Mouse (Mus musculus) layer of hippocampus, postnatal 14 days (tissue): ENCODE data around the gene Mto1. TPM values are rescaled to one million over a fixed set of nuclear protein-coding genes. Genes with fewer than 3 reads are reported as not detected.
A peak's percentile ranks its signal among the peaks of the same experiment; 100 is the strongest.

Experiments used
- DNase-seq, 2 experiments: peaks; one replicate each; pipeline ENCODE4 v3.0.0; 2021 to 2022; ENCODE audit warnings: low spot score in 2 of 2, mixed read lengths in 1 of 2
- long read RNA-seq, 2 experiments: library from polyadenylated mRNA; stranded (forward); transcript quantifications; one replicate each; pipeline ENCODE4 v2.0.0; 2021
- total RNA-seq, 2 experiments: library from RNA; stranded (reverse); gene quantifications; 2 replicates each; pipeline ENCODE4 v1.2.3; 2021

The Mto1 gene
- 10 to 100 TPM; 22.8 to 23.9 TPM for total RNA-seq
- long read RNA-seq, experiment 1, transcript Mto1-201 (12 exons, 2,366 nt), result major isoform, 15 of 23 reads
- long read RNA-seq, experiment 1, partial matches to known transcripts, result 0 of 23 reads
- long read RNA-seq, experiment 1, other reads (novel, unspliced or antisense), result 8 of 23 reads
- long read RNA-seq, experiment 2, transcript Mto1-201 (12 exons, 2,366 nt), result major isoform, 11 of 21 reads
- long read RNA-seq, experiment 2, partial matches to known transcripts, result 4 of 21 reads
- long read RNA-seq, experiment 2, other reads (novel, unspliced or antisense), result 6 of 21 reads

DNA sequence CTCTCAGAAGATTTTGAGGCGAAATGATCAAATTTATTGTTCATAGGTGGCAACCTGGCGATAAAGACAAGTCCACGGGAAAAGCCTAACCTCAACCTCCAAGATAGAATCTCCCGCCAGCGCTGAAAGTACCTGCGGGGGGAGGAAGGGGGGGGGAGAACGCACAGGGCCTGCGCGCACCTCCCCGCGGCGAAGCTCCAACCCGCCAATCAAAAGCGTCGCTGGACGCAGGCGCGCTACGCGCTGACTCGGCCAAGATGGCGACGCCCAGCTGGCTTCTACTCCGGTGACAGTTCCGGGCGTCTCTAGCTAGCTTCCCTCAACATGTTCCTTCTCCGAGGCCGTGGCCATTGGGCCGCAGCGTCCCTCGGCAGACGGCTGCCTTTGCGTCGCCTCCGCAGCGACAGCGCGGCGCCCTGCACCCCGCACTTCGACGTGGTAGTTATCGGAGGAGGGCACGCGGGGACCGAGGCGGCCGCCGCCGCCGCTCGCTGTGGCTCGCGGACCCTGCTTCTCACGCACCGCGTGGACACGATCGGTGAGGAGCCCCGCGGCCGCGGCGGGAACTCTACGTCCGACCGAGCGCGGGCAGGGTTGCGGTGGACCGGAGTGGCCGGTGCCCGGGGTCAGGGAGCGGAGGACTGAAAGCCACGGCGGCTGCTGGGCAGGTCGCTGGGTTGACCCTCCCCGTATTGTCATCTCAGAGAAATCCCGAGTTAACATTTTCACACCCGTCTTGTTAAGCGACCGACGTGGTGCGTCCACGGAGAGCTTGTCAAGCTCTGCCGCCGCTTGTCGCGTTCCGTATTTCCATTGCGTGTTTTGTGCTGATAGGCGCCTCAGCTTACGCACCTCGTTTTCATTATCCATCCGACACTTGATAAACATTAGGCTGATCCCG lies at the start of gene Mto1, which contains the start of gene Gm17324:
TSS of gene Mto1 (plus strand) at position 236 of the 901 bp plus-strand sequence.
TSS of gene Gm17324 (minus strand) at position 814 of the 901 bp plus-strand sequence.
- DNase-seq, result peak; percentile 88 to 90

DNA sequence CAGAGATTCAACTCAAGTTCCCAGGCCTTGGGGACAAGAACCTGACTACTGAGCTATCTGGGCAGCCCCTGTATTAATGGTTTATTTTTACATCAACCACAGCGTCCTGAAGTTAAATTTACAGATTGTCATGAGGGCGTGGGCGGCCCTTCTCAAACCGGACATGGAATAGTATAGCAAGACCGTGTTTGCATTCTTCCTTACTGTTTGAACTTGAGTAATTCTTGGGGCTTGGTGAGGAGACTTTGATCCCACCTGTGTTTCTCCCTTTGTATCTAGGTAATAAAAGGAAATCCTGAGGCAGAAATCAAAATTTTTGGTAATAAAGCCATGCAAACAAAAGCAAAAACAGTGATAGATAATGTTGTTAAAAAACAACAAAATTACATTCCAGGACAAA lies 47.4 kb upstream of the Mto1 start:
- no peak for DNase-seq

DNA sequence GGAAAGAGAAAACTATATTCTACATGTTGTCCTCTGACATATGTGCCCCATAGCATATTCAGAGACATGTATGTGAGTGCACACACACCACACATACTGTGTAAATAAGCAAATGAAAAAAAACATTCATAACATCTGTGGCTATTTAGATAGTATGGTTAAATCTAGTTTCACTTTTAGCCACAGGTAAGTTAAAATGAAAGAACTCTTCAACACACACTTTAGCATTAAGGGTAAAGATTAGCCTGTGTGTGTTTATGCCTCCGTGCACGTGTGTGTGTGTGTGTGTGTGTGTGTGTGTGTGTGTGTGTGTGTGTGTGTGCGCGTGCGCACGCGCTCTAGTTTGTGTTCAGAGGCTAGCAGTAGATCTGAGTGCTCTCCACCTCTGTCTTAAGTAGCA lies 46.4 kb upstream of the Mto1 start:
- DNase-seq, result no peak

DNA sequence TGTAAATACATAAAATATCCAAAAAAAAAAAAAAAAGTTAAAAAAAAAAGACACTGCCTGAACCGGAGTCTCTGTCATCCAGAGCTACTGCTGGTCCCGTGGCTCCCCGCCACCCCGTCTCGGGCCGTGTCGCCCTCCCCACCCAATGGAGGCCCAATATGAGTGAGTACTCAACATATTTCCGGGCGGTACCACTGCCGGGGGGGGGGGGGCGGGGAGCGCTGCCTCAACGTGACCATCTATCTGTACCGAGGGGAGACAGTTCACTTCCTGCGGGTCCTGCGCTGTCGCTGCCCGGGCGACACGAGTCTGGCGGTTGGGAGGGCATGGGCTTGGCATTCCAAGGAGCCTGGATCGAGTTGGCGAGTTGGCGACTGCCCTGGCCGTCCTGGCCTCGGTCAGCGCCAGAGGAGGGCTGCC lies 20.6 kb upstream of the Mto1 start:
- DNase-seq, result no peak

DNA sequence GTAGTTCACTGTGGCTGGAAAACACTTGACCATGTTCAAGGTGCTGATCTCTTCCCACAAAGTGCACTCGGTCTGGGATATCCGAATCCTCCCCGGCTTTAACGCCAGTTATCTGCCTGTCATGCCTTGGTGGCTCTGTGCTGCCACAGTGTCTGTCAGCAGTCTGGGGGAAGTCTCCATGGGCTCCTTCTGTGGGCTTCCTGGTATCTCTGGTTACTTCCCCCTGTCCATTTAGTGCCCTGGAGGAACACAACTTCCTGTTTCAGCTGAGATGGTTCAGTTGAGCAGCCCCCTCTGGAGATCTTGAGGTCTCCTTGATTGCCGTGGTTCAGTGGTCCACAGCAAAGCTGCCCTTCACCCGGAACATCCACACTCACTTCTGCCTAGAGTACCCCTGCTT lies 19.8 kb upstream of the Mto1 start:
- DNase-seq, result peak in 1 of 2 experiments; percentile 17

DNA sequence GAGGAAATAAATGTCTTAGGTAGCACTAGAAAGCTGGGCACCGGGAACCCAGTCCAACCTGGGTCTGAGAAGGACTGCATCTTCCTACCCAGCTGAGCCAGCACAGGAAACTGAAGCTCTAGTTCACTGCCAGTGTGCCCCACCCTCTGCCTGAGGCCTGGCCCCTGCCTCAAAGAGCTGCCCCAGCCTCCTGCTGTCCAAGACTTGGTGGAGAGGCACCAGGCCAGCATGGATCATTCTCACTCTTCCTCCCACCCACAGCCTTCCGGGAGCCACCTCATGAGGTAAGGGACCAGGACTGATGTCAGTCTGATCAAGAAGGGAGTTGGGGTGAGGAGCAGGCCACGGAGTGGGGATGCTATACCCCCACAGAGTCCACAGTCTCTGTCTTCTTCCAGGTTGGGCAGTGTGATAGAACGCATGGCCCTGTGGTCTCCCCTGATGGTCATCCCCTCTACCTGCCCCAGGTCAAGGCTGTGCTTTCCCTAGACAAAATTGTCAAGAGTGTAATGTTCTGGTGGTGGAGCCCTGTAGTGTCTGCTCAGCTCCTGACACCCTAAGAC lies 19.1 kb upstream of the Mto1 start:
- DNase-seq, result no peak

DNA sequence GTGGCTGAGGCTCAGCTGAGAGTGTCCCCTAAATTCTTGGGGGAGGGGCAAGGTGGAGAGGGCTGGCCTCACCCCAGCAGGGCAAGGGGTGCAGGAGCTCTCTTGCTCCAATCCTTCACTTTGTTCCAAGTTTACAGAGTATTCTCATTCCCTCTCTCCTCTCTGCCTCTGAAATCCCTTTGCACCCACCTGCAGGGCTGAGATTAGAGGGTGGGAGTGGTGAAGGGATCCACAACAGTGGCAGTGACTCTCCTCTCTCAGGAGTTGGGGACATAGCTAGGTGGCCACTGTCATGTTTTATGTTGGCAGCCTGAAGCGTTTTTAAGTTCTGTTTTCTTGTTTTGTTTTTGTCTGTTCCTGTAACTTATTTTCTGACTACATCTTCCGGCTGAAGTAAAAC lies 18.5 kb upstream of the Mto1 start:
- no peak for DNase-seq

DNA sequence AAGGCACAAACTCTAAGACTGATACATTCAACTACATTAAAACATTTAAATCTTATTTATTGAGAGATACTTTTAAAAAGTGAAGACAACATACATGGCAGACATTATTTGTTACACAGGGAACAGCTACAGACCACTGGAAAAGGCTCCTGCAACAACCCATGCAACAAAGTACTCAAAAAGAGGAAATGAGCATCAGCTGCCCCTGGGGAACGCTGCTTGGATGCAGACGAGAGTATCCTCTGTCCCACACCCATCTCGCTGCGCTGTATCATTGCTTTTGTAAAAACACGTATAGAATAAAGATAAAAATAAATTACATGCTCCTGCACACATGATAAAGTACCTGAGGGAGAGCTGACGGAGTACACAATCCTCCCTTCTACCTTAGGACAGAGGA lies 17.5 kb upstream of the Mto1 start:
- no peak for DNase-seq

DNA sequence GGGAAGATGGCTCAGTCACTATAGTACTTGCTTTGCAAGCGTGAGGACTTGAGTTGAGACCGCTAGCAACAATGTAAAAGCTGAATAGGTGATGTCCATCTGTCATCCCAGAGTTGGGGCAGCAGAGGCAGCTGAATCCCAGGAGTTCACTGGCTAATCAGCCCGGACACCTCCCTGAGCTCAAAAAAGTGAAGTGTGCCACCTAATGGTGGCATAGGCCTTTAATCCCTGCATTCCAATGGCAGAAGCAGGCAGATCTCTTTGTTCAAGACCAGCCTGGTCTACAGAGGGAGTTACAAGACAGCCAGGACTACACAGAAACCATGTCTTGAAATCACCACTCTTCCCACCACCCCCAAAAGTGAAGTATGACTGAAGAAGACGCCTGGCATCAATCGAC lies 15.5 kb upstream of the Mto1 start:
- no peak for DNase-seq

DNA sequence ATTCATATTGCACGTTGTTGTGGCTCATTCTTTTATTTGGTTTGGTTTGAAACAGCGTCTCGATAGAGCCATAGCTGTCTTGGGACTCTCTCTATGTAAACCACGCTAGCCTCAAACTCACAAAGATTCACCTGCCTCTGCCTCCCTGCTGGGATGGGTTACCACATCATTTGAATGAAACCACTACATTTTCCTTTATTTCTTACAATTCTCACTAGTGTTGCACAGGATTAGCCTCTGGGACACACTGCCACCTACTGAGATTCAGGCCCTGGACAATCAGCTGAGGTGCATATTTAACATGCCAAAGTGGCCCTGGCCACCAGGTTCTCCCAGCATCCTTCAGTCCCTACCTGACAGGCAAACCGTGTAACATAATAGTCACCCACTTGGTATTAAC lies 8.6 kb upstream of the Mto1 start:
- DNase-seq, result no peak

DNA sequence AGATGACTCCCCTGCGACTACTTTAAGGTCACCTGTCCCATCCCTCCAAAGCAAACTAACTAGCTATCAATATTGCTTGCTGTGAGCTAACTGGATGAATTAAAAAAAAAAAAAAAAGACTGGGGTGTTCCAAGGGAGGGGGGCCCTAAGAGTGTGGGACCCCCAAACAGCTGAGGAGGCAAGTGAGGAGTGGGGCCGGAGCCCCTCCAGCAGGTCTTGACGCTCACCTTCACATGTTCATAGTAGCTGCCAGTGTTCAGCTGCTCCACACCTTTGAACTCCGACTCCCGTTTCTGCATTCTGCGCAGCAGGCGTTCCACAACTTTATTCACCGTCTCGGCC lies 5.8 kb upstream of the Mto1 start:
- no peak for DNase-seq

DNA sequence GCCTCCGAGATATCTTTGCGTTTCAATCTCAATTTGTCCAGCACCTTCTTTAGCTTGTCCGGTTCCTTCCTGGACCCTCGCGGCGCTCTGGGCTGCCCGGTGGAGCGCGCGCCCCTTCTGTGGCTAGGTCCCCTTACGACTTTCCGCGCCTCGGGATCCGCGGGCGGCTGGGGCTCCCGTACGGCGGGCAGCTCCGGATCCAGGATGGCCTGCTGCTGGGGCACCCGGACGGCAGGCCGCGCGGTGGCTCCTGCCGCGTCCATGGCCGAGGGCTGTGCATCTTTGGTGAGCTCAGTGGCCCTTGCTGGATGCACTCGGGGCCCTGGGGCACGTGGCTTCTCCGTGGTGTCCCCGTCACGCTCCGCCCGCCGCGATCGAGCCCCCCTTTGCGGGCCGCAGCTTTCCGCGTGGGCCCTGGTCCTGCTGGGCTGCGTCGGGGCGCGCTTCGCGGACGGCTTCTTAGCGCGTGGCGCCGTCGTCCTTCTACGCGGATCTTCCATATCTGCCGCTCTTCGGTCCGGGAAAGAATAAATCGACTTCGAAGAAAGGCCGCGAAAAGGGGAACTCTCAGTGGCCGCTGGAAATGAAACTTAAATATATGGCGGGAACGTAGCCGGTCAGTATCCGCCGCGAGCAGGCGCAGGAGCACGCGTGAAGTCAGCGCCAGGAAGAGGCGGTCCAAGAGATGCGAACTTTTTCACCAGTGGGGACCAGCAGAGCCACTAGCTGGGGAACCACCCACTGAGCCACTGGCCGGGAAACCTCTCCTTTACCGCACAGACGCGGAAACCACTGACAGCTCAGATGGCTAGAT lies 5.2 kb upstream of the Mto1 start, which contains the start of gene Cgas:
TSS of gene Cgas (minus strand) at position 659 of the 814 bp plus-strand sequence.
- peak; percentile 11 to 19 for DNase-seq

DNA sequence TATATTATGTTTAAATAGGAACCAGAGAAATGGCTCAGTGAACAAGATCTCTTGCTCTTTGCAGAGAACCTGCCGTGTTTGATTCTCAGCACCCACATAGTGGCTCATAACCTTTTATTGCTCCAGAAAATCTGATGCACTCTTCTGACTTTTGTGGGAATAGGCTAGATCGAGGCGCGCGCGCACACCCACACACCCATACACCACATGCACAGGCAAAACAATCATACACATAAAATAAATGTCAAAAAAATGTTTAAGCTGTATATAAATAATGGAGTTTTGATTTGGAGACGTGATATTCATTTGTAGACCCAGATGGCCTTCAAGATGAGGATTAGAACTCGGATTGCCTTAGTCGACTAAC lies 419 bp upstream of the Mto1 start:
- DNase-seq, result no peak

DNA sequence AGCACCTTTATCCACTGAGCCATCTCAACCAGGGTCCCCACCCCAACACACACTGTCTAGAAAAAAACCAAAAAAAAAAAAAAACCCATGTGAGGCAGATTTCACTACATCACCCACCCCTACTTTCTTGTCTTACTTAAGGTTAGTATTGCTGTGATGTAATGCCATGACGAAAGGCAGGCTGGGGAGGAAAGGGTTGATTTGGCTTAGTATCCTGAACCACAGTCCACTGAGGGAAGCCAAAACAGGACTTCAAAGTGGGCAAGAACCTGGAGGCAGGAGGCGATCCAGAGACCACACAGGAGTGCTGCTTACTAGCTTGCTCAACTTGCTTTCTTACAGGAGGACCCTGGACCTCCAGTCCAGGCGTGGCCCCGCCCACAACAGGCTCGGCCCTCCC lies 2.4 kb downstream of the Mto1 start:
- no peak for DNase-seq

DNA sequence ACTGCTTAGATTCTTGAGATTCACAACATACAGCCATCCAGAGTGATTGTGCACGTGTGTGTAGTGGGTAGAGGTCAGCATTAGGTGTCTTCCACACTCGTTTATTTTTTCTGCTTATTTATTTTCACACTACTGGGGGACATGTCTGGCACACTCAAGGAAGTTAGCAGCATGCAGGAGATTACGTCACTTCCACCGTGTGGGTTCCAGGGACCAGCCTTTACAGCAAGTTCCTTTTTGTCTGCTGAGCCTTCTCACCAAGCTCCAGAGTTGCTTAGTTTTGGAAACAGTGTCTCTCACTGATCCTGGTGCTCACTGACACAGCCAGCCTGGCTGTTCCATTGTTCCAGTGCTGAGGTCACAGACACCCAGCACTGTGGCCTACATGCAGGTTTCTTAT lies 3.4 kb downstream of the Mto1 start:
- DNase-seq, result no peak

DNA sequence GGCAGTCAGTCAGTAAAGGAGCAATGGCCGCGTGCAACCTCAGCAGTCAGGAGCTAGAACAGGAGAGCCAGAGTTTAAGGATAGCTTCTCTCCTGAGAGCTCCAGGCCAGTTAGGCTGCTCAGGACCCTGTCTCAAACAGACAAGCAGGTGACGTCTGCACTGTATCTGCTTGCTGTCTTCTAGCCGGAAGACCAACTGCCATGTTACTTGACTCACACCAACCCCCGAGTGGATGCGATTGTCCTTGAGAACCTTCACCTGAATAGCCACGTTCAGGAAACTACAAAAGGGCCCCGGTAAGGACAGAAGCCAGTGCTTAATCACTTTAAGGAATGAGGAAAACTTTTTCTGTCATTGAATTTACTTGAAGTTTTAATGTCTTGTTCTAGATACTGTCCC lies 9.0 kb downstream of the Mto1 start:
- no peak for DNase-seq

DNA sequence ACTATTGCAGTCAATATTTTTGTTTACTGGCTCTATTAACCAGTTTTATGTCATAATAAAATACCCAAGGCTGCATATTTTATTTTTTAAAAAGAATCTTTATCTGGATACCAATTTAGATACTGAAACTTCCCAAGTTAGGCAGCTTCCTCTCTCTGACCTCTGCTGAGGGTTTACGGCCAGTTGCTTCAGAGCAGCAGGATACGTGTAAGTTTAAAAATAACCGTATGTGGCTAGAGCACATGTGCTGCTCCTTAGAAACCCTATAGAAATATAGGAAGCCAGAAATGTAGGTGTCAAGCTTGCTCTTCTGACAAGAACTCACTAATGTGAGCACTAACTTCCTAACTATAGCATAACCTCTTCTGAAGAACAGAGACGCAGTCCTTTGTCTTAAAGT lies 15.3 kb downstream of the Mto1 start:
- DNase-seq, result no peak

DNA sequence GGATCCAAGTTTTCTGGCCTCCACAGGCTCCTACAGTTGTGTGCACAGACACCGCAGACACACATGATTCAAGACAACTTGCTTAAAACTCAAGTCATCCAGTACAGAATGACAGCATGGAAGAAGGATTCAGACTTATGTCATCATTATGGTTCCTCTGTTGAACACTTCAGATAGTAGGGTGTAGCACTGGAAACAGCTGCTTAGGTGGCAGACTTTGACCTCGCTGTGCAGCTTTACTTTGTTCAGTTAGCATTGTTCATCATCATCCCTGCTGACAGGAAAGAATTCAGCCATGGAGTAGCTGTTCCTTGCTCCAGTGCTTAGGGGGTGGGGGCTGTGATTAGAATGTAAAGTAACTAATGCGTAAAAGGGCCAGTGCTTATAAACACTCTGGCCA lies 17.7 kb downstream of the Mto1 start:
- DNase-seq, result no peak

DNA sequence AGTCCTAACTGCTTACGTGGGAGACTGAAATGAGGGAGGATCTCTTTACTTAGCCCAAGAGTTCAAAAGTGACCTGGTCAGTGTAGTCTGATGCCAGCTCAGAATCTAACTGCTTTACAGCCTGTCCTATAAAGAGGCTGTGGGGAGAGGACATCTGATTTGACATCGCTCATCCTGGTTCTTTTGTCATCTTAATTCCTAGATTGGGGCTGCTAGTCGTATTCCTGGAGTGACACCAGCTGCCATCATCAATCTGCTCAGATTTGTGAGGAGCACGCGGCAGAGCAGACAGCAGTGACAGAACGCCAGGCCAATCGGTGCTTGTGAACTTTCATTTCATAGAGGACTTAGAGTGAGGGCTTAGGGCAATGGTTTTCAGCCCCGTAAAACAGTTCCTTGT lies 25.6 kb downstream of the Mto1 start:
- DNase-seq, result peak in 1 of 2 experiments; percentile 50

DNA sequence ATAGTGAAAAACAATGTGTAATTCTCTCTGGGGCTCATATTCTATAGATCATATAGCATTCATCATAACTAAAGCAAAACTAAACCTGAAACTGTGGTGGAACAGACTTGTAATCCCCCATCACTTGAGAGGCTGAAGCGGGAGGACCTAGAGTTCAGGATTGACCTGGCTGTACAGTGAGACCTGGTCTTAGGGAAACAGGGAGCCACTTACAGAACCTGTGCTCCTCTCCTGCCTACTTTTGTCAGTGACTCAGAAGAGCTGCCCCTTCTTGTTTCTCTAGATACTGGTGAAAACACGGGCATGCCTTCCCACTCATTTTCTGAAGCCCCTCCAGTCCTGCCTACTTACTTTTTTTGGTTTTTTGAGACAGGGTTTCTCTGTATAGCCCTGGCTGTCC lies 26.3 kb downstream of the Mto1 start:
- DNase-seq, result no peak

DNA sequence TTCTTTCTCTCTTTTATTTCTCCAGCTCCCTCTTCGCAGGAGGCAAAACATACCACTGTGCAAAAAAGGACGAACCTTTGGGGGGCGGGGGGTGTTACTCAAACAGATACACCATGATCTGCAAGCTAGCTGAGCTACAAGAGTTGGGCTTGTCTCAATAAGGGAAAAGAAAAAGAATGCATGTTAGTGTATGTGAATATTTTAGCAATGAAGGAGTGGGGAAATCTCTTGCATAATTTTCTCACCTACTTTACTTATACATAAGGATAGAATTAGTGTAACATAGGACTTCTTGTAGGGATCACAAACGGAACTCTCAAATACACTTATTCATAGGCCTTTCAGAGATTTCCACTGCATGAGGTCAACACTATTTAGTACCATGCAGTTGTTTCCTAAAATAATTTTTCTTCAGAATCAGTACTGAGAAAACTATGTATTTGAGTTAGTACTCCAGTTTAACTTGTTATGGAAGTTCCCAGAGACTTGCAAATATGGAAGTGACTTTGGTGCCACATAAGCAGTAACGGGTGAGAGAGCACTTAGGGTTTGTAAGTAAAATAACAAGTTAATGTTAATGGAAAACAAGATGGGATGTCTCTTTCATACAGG lies 26.9 kb downstream of the Mto1 start:
- DNase-seq, result no peak
